9 mouse cellular contexts compared by ENCODE assay signal in genomic region chr11:85138776-85139474, GRCm38 (mm10). TPM values are rescaled to one million over a fixed set of nuclear protein-coding genes. Genes with fewer than 3 reads are reported as not detected.
DNase-seq lines count a peak whose midpoint lies in the region; ATAC-seq and TF ChIP-seq lines count a peak whose summit lies in the region.
"Had no signal": no experiment of that assay in that cellular context is flagged by ENCODE, and none has a peak within 500 bp of the region (broad histone marks: within the 10 kb centered on the region; RNA-seq: fewer than 3 reads in every experiment).

No protein-coding gene starts in this region.

- peaks cover 3% of the 10 kb centered on the region; the same call in 1 of the 2 replicates for H3K4me1 ChIP-seq in heart, embryonic 12.5 days (replicated peaks)
- no peaks in the 10 kb centered on the region for H3K4me1 ChIP-seq in kidney, postnatal 0 days (replicated peaks; ENCODE audit: insufficient read depth, low read length)
- H3K4me1 ChIP-seq in lung, embryonic 15.5 days, result peaks cover 5% of the 10 kb centered on the region

- no peak; the same call in 1 of the 2 replicates for ATAC-seq in heart, embryonic 12.5 days (ENCODE audit: insufficient number of reproducible peaks, low FRiP score)
- no peak for ATAC-seq in kidney, postnatal 0 days (replicated peaks; ENCODE audit: low FRiP score, low read depth)
- no peak for ATAC-seq in lung, embryonic 15.5 days (ENCODE audit: borderline replicate concordance, extremely low read depth, low FRiP score, low TSS enrichment)

- no peak for TF ChIP-seq CTCF in kidney, postnatal 0 days (IDR thresholded peaks at IDR 0.05; ENCODE audit: low read depth)

- H3K36me3 ChIP-seq in heart, embryonic 12.5 days, result no peaks in the 10 kb centered on the region
- H3K36me3 ChIP-seq in kidney, postnatal 0 days (ENCODE audit: insufficient read depth, low read length), result no peaks in the 10 kb centered on the region
- no peaks in the 10 kb centered on the region for H3K36me3 ChIP-seq in lung, embryonic 15.5 days

- H3K27ac ChIP-seq in heart, embryonic 12.5 days (ENCODE audit: poor library complexity, severe bottlenecking), result peak overlapping the region; percentile 85
- peak overlapping the region; percentile 90 for H3K27ac ChIP-seq in kidney, postnatal 0 days
- peak overlapping the region; percentile 71 for H3K27ac ChIP-seq in lung, embryonic 15.5 days

- H3K4me3 ChIP-seq in heart, embryonic 12.5 days, result peak overlapping the region; percentile 87
- H3K4me3 ChIP-seq in kidney, postnatal 0 days (replicated peaks; ENCODE audit: low read depth, low read length), result peak overlapping the region; percentile 89
- H3K4me3 ChIP-seq in lung, embryonic 15.5 days, result peak overlapping the region; percentile 98

- H3K9ac ChIP-seq in heart, embryonic 12.5 days, result peak overlapping the region; percentile 91
- peak overlapping the region; percentile 84 for H3K9ac ChIP-seq in kidney, postnatal 0 days (ENCODE audit: low read depth, low read length)
- peak overlapping the region; percentile 77 for H3K9ac ChIP-seq in lung, embryonic 15.5 days

- H3K9me3 ChIP-seq in heart, embryonic 12.5 days (replicated peaks), result no peaks in the 10 kb centered on the region
- no peaks in the 10 kb centered on the region for H3K9me3 ChIP-seq in kidney, postnatal 0 days (replicated peaks; ENCODE audit: low read length)
- H3K9me3 ChIP-seq in lung, embryonic 15.5 days, result no peaks in the 10 kb centered on the region

- WGBS in heart, embryonic 12.5 days, result under 1% methylated on average over 17 of the region's 17 CpGs
- WGBS in kidney, postnatal 0 days, result 1% methylated on average over 17 of the region's 17 CpGs
- WGBS in lung, embryonic 15.5 days, result under 1% methylated on average over 17 of the region's 17 CpGs

- peak; percentile 5 for DNase-seq in urinary bladder, postnatal 14 days (ENCODE audit: low spot score)
- DNase-seq in urinary bladder, adult 2 months (ENCODE audit: low spot score), result no peak
- DNase-seq in cerebellum, postnatal 25 days, result peak; percentile 23 to 35
- peak; percentile 43 for DNase-seq in kidney, postnatal 0 days (ENCODE audit: low spot score)
- DNase-seq in right cerebral cortex, postnatal 10 days (ENCODE audit: low spot score in 2 of 2), result peak; percentile 26 to 39
- DNase-seq in urinary bladder, postnatal 10 days (ENCODE audit: low spot score), result no peak

- H3K4me2 ChIP-seq in heart, embryonic 12.5 days, result peak overlapping the region; percentile 67
- H3K4me2 ChIP-seq in kidney, postnatal 0 days (ENCODE audit: low read length), result peak overlapping the region; percentile 82
- H3K4me2 ChIP-seq in lung, embryonic 15.5 days, result peak overlapping the region; percentile 79

- no peaks in the 10 kb centered on the region for H3K27me3 ChIP-seq in heart, embryonic 12.5 days (replicated peaks)
- no peaks in the 10 kb centered on the region for H3K27me3 ChIP-seq in kidney, postnatal 0 days (ENCODE audit: insufficient read depth, low read length)
- no peaks in the 10 kb centered on the region for H3K27me3 ChIP-seq in lung, embryonic 15.5 days

RNA-seq across cellular contexts. Expression of gene Usp32, which starts 1.0 kb away (rescaled TPM):
- 17.7 and 19.8 TPM in 2 replicates for polyA plus RNA-seq in urinary bladder, adult 2 months (2012; rRNA removed)
- 5.3 and 5.4 TPM in 2 replicates for polyA plus RNA-seq in heart, embryonic 12.5 days (2016; fragmentation: Nextera tagmentation; extraction: Ambion mirVana)
- 4.1 and 4.7 TPM in 2 replicates for polyA plus RNA-seq in kidney, postnatal 0 days (2015; fragmentation: Nextera tagmentation; extraction: Ambion mirVana)
- 3.2 and 3.4 TPM in 2 replicates for polyA plus RNA-seq in lung, embryonic 15.5 days (2015; fragmentation: Nextera tagmentation; extraction: Ambion mirVana)

RNA-seq across cellular contexts. Expression of gene 1700125H20Rik, which starts 31.3 kb away (rescaled TPM):
- not detected in 2 replicates for polyA plus RNA-seq in urinary bladder, adult 2 months (2012; rRNA removed)
- polyA plus RNA-seq in heart, embryonic 12.5 days (2016; fragmentation: Nextera tagmentation; extraction: Ambion mirVana), result not detected in 2 replicates
- 0.28 and 0.29 TPM in 2 replicates for polyA plus RNA-seq in kidney, postnatal 0 days (2015; fragmentation: Nextera tagmentation; extraction: Ambion mirVana)
- 0.22 TPM in 1 of 2 replicates, not detected in the other for polyA plus RNA-seq in lung, embryonic 15.5 days (2015; fragmentation: Nextera tagmentation; extraction: Ambion mirVana)
- polyA plus RNA-seq: frontal cortex, adult 2 months had no signal

Comparison
In these comparisons a context has a peak if more than half of its experiments do, and no peak if none do; other contexts are left out.
1. DNase-seq: peak in urinary bladder, postnatal 14 days (single experiment), cerebellum, postnatal 25 days (2 of 2), kidney, postnatal 0 days (single experiment) and right cerebral cortex, postnatal 10 days (2 of 2); none in urinary bladder, adult 2 months (single experiment) and urinary bladder, postnatal 10 days (single experiment).
2. Peak in every context shown above with its lines, with median percentiles within 50 percentile points of each other: H3K27ac ChIP-seq, H3K4me2 ChIP-seq, H3K4me3 ChIP-seq and H3K9ac ChIP-seq.